Mouse (Mus musculus) thymus, postnatal 0 days (tissue): ENCODE data around the gene Iscu. TPM values are rescaled to one million over a fixed set of nuclear protein-coding genes. Genes with fewer than 3 reads are reported as not detected.
"Not testable (repeated sequence)": the region's sequence is repeated elsewhere in the genome, so short reads cannot be mapped to it uniquely, and the experiment has no call there.

ENCODE experiments used
- DNase-seq: peaks from one replicate; pipeline ENCODE4 v3.0.0-alpha.2; 2015; ENCODE audit warnings: low spot score
- polyA plus RNA-seq: library from polyadenylated mRNA; unstranded; fragments of >200 nt; fragmentation: Nextera tagmentation; extraction: Ambion mirVana; gene quantifications from 2 replicates; pipeline ENCODE4 v1.2.1, GENCODE M21; 2015

Iscu gene
- polyA plus RNA-seq, 1 experiment from 2014 or later, result 152 TPM

DNA sequence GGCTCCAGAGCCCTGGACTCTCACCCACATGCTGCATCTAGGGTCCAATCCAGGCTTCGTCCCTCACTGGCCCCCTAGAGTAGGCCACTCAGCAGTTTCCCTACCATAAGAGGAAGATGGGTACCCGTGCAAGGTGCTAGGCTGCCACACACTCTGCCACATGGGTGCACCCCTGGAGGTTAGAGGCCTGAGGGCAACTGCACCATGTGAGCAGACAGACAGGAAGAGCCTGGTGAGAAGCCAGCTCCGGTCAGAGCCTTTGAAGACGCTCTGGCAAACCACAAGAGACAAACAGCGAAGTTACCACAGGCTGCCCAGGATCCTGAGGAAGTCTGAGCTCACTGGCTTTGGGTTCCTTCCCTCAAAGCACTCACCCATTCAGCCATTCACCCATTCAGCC is 14.4 kb downstream of the Iscu start:
- peak; percentile 36 for DNase-seq

DNA sequence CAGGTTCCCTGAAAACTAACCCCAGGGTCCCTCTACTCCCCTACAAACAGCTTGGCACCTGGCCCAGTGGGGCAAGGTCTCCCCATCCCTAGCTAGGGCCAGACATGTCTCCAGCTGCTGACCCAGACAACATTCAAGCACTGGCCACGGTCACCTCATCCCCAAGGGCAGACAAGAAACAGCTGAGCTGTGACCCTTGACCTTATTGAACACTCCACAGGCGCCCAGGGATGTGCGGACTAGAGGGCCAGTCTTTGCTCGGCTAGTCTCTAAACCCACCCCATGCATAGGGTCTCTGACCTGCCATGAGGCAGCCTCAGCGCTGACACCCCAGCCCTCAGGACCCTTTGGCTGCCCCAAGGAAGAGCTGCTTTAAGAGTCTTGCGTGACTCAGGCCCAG is 16.1 kb downstream of the Iscu start:
- no peak for DNase-seq

DNA sequence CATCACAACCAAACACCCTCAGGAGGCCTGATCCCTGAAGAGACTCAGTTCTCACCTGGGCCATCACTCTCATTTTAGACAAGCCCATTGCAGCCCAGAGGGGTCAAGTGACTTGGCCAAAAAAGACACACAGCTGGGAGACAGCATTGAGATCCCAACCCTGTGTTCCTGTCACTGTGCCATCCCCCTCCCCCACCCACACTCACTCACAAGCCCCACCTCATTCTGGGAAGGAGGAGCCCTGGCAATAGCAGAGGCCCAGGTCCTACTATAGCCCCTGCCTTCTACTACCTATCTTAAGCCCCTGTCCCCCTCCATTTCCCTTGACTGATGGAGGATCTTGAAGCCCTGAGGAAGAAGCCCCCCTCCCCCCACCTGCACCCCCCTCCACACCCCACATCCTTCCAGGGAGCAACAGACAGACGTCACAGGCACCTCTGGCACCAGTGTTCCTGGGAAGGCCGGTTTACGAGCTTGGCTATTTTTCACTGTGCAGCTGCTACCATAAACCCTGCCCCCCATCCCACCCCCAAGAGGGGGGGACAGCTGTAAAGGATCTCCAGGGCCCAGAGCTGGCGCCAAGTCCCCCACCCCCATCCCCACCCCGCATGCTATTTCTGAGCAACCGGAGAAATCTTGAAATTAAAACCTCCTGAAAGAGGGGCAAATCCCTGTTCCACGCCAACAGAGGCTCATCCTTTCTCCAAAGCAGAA is 16.7 kb downstream of the Iscu start:
- no peak for DNase-seq

DNA sequence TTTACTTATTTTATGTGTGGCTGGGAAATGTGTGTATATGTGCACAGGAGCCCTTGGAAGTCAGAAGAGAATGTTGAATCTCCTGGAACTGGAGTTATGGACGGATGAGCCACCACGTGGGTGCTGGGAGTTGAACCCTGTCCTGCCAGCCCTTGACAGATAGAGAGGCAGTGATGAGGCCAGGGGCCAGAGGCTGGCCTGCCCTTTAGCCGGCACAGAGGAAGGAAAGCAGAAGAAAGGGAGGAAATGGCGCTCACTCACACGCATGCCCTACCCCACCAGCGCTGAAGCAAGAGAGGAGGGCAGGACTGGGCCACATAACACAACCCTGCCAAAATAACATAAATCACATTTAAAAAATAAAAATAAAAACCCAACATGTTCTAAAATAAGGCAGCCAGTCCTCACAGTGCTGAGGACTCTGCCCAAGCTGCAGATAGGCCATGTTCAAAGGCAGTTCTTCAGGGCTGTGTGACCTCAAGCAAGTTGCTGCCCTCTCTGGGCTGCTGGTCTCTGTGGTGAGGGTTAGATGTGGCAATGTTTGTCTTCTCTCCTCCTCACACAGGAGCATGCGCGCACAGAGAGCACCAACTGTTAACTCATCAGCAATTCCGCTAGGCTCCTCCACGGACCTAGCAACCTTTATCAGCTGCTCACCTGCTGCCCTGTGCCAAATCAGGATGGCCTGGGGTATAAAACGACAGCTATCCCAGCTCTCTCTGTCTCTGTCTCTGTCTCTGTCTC is 18.1 kb downstream of the Iscu start:
- DNase-seq, result no peak

DNA sequence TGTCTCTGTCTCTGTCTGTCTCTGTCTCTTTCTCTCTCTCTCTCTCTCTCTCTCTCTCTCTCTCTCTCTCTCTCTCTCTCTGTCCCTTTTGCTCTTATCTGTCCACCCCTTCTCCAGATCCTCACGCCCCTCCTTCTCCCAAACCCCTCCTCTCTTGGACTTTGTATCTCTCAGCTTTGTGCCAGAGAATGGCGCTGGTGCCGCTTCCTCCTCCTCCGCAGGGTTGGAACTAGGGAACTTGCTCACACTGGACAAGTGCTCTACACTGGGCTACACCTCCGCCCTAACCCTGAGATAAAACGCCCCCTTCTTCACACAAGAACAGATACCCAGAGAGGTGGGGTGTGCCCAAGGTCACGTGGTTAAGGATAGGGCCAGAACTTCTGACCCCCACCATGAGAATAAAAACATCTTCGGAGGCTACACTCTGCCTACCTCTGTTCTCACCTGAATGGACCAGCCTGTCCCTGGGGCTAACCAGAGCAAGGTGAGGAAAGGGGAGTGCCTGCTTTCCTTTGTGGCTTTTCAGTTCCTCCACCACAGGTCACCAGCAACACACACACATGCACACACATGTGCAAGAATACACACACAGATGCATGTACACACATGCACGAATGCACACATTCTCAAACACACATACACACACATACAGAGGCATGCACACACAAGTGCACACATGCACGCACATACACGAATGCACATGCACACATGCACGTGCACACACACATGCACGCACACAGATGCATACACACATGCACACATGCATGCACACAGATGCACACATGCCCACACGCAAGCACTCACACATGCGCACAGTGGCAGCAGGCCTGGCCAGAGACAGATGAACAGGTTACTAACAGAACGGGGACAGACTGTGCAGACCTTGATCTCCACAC is 18.9 kb downstream of the Iscu start:
- no peak for DNase-seq

DNA sequence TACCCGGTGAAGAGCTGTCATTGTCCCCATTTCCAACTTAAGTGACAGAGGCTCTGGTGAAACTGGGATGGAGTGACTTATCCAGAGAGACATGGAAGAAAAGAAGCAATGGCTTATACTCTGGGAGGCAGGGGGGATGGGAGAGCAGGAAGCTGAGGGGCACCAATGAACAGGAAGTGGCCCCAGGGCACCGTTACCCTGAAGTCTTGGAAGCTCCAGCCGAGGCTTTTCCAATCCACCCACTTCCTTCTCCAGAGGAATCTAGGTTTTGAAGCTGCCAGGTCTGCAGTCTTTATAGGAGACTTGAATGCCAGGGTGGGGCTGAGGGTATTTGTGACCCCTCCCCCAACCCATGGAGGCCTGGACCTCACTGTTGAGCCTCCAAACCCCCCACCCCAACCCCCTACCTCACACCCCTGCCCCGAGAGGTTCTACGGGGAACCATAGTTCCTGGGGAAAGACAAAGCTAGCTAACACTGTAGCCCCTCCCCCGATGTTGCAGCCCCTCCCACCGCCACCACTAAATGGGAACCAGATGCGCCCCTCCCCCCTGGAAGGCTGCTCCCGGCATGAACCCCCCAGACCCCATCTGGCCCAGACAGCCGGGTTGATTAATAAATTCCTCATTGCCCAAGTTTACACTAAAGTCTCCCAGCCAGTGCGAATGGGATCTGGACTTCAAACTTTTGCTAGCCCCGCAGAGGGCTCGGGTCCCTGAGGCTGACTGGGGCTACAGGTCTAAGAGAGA is 24.0 kb downstream of the Iscu start:
- DNase-seq, result no peak

DNA sequence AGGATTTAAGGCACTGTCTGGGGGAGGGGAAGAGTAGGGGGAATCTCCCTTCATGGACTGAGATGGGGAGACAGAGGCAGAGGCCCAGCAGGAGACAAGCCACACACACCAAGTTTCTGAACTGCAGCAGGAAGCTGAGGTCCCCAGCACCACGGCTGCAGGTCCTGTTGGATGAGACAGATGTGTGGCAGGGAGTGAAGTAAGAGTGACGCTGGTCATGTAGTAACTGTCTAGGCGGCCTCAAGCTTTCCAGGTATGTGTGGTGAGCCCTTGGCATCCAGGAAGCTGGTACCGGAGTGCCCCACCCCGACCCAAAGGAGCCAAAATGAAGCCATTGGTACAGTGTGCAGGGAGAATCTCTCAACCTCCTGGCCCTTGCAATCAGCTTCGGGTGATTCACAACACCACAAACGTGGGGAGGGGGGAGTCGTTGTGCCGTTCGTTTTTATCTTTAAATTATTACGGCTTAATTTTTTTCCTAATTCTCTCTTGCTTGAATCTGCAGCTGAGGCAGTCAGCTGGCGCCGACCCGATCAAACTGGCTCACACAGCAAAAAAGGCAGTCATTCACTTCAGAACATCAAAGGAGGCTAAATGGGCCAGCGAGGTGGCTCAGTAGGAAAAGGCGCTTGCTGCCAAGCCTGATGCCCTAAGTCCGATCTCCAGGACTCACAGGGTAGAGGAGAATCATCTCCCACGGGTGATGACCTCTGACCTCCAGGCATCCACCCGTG is 24.8 kb downstream of the Iscu start:
- DNase-seq, result peak; percentile 34

DNA sequence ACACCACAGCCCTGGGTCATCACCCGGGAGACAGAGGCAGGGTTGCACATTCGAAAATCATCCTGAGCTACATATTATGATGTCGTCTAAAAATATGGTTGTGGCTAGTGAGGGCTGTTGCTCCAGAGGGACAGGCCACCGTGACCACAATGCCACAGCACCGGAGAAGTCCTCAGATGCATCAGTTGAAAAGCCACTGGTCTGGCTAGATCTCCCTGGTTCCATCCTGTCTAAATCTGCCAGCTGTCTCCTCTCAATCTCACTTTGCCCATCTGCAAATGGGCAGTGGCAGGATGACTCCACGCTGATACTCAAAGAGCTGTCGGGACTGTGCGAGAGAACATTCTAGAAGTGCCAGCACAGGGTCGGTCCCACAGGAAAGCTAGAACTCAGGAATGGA is 26.0 kb downstream of the Iscu start:
- no peak for DNase-seq

DNA sequence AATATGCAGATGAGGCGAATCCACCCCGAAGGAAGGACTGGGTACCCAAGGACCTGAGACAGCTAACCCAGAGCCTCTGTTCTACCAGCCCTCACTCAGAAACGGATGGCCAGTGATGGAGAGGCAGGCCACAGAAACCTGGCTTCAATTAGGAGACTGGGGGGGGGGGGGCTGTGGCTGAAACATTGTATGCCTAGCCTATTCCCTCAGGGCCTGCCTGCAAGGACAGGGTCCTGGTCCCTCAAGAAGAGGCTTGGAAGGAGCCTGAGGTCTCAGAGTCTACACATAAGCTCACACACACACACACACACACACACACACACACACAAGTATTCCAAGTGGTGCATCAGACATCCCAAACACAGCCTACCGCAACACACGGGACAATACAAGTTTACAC is 27.1 kb downstream of the Iscu start:
- no peak for DNase-seq

DNA sequence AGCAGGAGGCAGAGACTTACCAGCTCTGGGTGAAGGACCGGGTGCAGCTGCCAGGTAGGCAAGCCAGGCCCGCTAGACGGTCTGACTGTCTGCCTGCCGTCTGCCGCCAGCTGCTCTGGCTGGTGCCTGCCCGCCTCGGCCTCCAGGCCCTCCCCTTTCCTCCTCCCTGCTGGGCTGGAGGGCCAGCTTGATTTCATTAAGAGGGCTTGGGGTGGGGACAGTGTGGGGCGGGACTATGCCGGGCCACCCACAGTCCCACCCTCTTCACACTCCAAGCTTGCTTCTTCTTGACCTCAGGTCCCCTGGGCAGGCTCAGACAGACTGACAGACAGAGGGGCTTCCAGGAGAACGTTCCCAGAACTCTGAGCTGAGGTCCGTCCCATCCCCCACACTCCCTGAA is 27.7 kb downstream of the Iscu start, which contains the start of gene Tmem119:
Gene Tmem119, minus strand, starts transcription at position 237 of the 400 bp plus-strand sequence.
- DNase-seq, result no peak

DNA sequence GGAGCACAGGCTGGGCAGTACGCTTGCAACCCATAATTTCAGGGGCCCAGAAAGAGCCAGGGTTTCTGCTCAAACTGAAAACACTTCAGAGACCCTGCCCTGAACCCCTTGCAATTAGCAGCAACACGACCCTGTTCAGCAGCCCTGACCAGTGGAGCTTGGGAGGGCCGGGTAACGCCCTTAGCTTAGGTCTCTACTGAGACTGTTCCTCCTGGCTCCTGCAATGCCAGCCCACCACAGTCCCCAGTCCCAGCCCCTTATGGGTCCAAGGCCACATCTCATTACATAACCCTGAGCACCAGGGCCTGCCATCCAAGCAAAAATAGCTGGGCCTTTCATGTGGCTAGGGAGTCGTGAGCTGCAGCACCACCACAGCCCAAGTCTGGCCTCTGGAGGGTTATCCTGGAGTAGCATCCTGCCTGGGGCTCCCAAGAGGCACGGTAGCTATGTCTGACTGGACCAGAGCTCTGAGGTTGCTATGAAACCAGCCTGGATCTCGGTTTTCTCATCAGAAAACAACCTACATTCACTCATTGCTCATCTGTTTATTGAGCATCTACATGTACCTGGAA is 31.9 kb downstream of the Iscu start:
- DNase-seq, result no peak

DNA sequence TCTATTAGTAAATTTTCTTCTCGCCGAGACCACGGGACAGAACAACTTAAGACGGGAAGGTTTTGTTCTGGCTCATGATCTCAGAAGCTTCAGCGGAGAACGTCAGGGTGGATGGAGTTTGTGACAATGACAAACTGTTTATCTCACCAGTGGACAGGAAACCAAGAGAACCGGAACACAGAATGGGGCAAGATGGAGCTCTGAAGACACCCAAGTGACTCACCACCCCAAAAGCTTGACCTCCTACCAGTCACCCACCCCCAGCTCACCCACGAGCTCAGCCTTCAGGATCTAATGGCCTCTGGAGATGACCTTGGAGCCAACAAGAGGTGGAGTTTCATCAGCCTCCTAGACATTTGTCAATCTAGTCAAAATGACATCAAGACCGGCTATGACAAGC is 32.8 kb downstream of the Iscu start:
- DNase-seq, result no peak

DNA sequence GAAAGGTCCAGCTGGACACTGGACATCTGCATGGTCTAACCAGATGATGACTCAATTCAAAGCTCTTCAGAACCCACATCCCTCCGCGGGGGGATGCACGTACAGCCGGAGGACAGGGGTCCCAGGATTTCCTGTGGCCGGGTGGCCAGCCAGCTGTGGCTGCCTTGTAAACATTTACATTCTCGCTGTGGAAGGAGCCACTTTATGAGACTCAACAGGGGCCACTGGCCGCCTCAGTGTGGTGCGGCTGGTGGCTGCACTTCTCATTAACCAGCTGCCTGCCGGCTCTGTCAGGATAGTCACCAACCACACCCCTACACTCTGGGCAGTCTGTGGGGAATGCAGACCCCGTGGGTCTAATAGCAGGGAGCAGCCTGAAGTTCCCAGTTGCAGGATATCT is 33.9 kb downstream of the Iscu start:
- no peak for DNase-seq

DNA sequence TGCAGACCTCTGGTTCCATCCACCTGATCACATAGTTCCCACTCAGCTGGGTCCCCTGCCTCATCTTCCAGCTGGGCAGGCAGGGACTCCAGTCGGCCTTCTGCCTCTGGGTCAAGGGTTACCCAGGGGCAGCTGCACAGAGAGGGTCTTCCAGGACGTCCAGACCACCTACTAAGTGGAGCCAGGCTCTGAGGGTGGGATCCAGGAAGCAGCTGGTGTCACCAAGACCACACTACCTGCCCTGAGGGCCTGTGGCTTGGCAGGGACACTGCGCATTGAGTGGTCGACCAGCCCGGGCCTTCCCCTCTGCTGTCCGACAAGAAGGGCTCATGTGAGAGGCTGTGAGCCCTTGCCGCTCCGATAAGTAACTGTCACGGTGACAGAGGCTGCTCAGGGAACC is 35.2 kb downstream of the Iscu start:
- no peak for DNase-seq

DNA sequence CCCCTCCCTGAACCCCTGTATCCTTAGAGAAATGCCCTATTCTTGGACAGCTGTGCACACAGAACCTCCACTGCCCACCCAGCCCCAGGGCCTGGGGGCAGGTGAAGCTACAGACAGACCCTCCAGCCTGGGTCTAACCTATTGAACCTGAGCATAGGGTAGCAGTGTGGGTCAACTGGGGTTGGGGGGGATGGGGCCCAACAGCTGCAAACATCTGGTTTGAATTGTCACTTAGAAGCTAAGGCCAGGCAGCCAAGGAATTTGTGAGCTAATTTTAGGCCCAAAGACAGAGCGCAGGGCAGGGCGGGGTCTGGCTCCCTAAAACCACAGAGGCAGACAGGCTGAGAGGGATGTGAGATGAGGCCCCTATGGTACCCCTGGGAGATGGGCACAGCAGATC is 35.6 kb downstream of the Iscu start:
- no peak for DNase-seq

DNA sequence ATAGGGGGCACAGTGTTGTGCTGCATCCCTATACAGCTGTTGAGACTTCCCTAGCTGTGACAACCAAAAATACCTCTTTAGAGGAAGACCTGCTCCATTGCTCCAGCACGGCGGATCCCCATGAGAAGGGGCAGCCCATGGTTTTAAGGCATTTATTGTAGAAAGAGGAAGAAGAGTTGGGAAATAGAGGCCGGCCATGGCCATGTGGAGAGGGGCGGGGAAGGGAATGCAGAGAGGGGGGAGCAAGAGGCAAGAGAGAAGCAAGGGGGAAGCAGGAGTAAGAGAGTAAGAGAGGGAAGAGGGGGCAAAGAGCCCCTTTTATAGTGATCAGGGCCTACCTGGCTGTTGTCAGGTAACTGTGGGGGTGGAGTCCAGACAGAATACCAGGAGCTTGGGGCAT is 37.6 kb downstream of the Iscu start:
- no peak for DNase-seq

DNA sequence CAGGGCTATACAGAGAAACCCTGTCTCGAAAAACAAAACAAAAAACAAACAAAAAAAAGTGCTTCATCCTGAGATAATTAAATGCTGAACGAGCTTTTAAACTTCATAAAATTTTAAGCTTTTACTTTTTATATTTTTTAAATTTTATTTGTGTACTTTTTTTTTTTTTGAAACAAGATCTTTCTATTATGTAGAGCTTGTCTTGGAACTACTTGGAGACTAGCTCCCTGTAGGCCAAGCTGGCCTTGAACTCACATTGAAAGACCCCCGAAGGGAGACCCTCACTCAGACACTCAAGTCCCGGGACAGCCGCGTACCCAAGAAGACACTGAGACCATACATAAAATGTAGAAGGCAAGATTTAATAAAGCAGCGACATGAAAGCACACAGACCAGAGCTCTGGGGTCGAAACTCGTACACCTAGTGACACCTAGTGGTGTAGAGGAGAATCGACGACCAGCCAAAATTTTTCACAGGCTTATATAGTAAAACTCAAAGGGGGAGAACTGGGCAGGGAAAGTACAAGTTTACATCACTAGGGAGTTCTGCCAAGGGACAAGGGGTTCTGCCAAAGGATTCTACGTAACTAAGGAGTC is 39.4 kb downstream of the Iscu start:
- not testable (repeated sequence) for DNase-seq

DNA sequence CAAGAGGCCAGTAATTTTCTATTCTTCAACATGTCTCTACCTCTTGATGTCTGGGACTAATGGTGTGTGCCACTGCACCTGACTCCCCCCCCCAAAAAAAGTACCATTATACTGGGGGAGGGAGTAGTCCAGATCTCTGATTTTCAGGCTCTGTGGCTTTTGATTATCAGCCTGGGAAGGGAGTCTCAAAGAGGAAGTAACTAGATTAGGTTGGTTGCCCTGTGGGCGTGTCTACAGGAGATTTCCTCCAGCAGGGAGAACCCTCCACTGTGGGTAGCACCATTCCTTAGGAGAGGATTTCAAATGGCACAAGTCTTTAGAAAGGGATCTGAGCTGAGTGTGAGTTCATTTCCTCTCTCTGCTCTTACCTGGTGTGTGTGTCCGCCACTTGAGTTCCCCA is 40.1 kb downstream of the Iscu start:
- DNase-seq, result no peak

DNA sequence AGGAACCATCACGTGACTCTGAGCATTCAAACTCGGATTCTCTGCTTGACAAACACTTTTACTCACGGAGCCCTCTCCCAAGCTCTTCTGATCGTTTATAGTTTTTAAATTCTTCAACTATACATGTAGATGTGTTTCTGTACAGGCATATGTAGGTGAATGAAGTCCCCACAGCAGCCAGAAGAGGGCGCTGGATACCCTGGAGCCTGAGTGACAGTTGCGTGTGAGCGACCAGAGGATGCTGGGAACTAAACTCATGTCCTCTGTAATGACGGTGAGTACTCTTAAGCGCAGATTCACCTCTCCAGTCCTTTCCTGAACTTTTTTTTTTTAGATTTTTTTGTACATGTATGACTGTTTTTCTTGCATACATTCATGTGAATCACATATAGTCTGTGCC is 41.1 kb downstream of the Iscu start:
- DNase-seq, result peak; percentile 41
